Mouse (Mus musculus) cortical plate, adult 2 months (tissue): ENCODE measurements around the gene 9130213A22Rik.

ENCODE experiments used
- CTCF ChIP-seq: fragments of 200-500 bp; IDR thresholded peaks from 2 replicates; pipeline ENCODE4 v1.5.1; 2011; ENCODE audit warnings: mild to moderate bottlenecking, control low read depth, low read length; ENCODE audit not compliant: insufficient read depth; ENCODE audit errors: extremely low read depth
- POLR2A ChIP-seq: fragments of 200-500 bp; IDR thresholded peaks from 2 replicates; pipeline ENCODE4 v1.6.1; 2011; ENCODE audit warnings: mild to moderate bottlenecking, low read length, control low read depth; ENCODE audit not compliant: insufficient read depth; ENCODE audit errors: extremely low read depth

DNA sequence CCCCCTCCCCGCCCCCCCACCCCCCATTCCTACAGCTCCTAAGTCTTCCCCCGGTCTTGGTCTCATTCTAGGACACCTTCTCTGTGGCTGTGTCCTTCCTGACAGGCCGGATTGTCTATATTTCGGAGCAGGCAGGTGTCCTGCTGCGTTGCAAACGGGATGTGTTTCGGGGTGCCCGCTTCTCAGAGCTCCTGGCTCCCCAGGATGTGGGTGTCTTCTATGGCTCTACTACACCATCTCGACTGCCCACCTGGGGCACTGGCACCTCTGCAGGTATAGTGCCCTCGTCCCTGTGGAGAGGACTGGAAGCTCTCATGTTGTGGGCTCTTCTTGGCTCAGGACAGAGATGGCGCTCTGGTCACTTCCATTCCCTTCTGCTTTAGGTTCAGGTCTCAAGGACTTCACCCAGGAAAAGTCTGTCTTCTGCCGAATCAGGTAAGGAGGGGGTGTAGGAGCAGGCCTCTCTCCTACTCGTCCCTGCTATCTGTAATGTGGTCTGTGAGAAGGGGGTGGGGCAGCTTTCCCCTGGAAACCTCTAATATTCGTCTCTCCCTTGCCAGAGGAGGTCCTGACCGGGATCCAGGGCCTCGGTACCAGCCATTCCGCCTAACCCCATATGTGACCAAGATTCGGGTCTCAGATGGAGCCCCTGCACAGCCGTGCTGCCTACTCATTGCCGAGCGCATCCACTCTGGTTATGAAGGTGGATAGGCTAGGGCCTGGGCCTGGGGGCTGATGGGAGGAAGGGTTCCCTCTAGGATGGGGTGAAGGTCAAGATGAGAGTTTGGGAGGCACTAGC is 20.6 kb downstream of the 9130213A22Rik start:
- TF ChIP-seq CTCF (no peak), POLR2A (no peak)
